Mouse (Mus musculus) fat pad, adult 2 months (tissue): ENCODE measurements around the gene Gm49450.
"Not testable (repeated sequence)": the region's sequence is repeated elsewhere in the genome, so short reads cannot be mapped to it uniquely, and the experiment has no call there.

Experiments used
- DNase-seq: peaks from one replicate; pipeline ENCODE4 v3.0.0-alpha.2; 2011; ENCODE audit warnings: low read depth, low spot score; ENCODE audit errors: extremely low read depth

Gene Gm49450

DNA sequence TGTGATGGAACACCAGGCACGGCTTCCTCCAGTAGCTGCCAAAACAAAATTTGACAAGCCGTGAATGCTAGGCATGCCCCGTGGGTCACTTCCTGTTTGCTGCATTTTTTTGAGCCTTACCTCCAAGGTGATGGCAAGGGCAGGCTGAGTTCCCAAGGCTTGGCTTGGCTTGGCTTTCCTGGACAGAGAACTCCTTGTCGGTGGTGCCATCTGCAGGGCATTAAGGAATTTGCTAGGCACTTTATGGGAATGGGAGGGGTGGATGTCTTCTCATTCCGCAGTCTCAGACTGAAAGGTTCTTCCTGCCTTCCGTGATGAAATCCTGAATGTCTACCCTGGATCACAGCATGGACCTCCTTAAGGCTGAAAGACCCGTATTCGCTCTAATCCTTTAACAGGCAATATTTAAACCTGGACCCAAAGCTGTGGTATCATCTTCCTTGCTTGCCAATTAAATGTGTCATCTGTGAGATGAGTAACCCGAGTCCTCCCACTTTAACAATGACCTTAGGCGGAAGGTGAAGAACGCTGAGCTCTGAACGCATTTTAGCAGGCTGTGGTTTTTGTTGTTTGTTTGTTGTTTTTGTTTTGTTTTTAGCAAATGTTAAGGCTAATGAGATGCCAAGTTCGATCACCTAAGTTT is 24.6 kb downstream of the Gm49450 start:
- DNase-seq = no peak

DNA sequence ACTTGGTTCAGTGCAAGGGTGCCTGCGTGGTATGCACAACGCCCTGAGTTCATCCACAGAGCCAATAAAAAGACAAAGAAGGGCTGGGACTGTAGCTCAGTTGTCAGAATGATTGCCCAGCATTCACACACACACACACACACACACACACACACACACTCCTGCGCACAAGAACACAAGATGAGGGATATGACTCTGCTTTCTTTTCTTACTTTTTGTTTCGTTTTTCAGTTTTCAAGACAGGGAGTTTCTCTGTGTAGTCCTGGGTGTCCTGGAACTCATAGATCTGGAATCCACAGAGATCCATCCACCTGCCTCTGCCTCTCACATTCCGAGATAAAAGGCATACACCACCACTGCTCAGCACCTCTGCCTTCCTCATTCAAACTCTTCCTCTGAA is 25.8 kb downstream of the Gm49450 start:
- no peak for DNase-seq

DNA sequence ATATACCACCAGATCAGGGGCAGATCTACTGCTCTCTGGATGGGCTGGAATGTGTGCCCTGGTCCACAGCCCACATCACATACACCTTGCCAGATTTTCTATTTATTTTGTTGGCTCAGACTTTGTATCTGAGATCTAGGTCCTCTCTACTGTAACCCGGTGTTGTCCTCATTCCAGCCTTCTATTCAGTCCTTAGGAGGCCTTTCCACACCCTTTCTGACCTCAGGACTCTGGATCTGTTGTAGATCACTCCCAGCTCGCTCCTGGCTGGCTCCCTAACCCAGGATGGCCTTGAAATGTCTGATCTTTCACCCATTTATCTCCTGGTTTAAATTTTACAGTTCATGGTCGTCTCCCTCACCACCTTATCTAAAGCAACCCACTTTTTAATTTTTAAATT is 28.7 kb downstream of the Gm49450 start:
- DNase-seq = no peak

DNA sequence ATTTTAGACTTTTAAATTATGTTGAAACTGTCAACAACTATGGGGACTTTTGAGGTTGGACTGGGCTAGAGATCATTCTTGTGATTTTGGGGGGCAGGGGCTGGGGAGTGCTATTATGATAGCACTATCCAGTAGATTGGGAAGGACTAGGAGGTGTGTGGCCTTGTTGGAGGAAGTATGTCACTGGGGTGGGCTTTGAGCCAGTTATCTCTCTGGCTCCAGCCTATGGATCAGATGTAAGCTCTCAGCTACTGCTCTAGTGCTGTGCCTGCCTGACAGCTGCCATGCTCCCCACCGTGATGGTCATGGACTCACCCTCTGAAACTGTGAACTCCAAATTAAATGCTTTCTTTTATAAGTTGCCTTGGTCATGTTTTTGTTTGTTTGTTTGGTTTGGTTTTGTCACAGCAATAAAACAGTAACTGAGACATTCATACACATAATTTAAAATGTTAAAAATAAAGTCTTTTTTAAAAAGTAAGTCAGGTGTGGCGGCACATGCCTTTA is 30.3 kb downstream of the Gm49450 start:
- no peak for DNase-seq

DNA sequence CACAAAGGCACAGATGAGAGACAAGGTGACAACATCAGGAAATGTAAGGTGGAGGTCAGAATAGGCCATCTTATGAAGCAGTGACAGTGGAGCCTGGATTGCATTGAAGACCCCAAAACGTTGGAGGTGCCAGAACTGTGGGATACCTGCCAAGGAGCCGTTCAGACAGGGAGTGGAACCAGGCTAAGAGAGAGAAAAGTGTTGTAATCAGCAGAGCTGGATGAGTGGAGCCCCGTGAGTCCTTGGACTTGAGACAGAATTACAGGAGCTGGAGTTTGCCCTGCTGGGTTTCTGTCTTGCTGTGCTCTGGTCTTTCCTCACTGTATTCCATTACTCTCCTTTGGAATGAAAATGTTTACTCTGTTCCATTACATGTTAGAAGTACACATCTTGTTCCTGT is 30.8 kb downstream of the Gm49450 start:
- DNase-seq = no peak

DNA sequence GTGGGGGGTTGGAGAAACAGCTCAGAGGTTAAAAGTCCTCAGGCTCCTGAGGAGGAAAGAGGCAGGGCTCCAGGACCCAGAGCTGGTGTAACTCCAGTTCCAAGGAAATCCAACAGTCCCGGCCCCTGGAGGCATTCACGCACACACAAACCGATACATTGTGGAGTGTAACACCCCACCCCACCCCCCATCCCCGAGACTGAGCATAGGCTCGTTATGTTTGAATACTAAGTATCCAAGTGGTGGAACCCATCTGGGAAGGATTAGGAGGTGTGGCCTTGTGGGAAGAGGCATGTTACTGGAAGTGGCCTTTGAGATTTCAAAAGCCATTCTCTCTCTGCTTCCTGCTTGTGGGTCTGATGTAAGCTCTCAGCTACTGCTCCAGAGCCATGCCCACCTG is 31.8 kb downstream of the Gm49450 start:
- no peak for DNase-seq

DNA sequence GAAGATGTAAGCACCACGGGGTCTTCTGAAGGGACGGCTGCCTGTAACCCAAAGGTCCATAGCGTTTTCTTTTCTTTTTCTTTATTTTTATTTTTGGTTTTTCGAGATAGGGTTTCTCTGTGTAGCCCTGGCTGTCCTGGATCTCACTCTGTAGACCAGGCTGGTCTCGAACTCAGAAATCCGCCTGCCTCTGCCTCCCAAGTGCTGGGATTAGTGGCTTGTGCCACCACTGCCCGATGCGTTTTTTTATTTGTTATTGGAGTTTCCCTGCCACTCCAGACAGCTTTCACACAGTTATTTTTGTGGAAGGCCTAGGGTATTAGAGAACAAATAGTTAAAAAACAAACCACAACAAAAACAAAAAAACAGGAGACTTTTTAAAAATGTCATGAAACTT is 34.9 kb downstream of the Gm49450 start:
- DNase-seq = not testable (repeated sequence)

DNA sequence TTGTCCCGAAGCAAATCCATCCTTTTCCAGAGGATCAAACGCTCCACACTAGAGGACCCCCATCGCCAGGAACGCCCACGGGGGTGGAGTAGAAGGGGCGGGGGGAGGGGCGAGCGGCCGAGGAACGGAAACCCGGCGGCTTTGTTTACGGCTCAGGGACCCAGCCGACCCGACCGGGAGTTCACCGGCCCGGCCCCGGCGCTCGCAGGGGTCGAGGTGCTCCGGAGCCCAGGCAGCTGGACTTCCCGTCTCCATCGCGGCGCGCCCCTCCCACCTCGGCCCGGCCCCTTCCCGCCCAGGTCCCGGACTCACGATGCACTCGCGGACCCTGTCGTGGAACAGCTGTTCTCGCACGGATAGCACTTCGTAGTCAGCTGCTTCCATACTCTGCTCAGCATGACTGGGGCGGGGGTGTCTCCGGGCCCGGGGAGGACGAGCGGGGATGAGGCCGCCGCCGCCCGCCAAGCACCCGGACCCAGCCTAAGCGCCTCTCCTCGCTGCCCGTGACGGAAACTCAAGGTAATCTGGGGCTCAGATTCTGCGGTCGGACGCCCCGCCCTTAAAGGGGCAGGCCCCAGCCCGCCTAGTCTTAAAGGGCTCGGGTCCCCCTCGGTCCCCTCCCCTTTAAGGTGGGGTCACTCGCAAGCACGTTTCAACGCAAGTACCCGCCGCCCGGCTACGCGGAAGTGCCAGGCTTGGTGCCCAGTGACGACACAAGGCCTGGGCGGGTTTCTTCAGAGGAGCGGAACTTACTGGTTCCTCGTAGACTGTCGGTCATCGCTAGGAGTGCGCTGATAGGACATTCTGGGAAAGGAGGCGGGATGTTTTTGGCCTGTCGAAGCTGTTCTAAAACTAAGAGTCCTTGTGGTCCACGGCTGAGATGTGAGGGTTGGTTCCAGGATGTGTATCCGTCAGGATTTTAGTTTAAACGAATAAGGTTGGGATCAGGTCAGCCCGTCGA is 35.5 kb downstream of the Gm49450 start, which contains the start of gene Lmbr1l:
TSS of gene Lmbr1l (minus strand) at position 694 of the 961 bp plus-strand sequence.
- peak; percentile 96 for DNase-seq

DNA sequence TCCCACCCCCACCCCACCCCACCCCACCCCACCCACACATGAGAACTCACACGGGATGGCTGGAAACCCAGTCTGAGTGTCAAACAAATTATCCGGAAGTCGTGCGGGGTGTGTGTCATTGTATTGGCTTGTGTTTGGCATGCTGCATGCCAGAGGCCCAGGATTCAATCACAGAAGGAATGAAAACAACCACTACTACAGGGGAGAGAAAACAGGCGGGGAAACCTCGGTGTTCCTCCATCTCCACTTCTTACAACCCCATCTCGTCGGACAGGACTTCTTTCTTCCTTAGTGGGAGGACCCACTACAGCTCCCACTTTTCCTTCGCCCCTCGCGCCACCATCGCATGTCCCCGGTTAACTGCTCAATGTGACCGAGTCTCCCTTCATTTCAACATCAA is 36.3 kb downstream of the Gm49450 start:
- DNase-seq = no peak

DNA sequence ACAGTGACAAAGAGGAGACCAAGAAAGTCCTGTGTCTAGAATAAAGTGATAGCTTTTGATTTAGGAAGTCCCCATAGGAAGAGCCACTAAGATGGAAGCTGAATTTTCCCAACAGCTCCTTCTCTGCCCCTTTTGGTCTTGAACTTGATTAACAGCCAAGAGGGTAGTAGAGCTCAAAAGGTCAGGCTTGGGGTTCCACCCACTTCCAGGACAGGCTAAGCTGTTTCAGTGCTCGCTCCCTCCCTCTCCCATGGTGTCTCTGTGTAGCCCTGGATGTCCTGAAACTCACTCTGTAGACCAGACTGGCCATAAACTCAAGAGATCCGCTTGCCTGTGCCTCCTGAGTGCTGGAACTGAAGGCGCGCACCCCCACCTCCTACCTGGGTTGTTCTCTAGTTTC is 37.3 kb downstream of the Gm49450 start:
- no peak for DNase-seq

DNA sequence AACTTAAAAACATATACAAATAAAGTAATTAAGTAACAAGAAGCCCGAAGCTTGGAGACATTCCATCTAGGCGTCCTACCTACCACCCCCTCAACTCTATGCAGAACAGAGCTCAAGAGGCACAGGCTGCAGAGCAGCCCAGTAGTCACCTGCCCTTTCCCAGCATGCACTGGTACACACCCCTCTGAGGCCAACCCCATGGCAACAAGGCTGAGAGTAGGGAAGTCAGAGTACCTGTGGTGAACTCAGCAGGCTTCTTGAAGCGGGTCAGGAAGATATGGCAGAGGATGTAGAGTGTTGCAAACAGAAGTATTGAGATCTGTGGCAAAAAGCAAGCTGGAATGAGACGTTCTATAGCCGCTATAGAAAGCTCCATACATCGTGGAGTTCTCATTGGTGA is 38.4 kb downstream of the Gm49450 start:
- DNase-seq = no peak

DNA sequence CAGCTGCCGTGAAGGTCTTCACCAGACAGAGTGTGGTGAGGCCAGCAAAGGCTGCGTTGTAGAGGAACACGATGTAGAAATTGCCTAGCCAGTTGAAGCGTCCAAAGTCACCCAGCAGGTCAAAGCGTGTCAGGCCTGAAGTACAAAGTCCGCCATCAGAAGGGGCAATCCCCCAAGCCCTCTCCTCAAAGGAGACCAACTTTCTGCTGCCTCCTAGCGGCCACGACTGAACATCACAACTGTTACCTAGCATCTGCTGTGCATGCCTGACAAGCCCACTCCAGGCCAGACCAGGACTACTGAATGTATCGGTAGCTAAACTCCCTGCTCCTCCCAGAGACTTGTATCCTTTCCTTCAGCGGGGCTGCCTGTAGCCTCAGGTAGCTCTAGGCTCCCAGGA is 48.7 kb downstream of the Gm49450 start:
- DNase-seq = no peak

DNA sequence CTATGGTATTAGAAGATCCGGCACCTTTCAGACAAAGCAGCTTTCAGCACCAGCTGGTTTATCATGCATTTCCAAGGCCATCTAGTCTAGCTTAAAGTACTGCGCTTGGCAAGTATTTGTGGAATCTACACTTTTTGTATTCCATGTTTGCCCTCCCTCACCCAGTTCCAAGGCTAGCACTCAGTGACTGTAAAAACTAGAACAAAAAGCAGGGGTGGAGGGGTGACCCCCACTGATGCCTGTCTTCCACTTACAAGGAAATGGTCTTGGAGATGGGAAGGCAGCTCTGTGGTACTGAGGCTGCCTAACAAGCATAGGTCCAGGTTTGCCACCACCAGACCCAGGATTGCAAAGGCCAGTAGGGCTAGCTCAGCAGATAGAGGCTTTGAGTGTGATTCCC is 50.8 kb downstream of the Gm49450 start:
- DNase-seq = no peak

DNA sequence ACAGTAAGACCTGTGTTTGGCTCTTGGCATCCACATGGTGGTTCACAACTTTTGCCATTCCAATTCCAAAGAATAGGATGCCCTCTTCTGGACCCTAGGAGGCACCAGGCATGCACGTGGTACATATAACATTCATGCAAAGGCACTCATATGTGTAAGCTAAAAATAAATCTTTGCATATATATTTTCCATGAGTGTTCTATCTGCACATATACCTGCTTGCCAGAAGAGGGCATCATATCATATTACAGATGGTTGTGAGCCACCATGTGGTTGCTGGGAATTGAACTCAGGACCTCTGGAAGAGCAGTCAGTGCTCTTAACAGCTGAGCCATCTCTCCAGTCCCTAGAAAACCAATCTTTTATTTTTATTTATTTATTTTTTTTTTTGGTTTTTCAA is 51.8 kb downstream of the Gm49450 start:
- DNase-seq = no peak

DNA sequence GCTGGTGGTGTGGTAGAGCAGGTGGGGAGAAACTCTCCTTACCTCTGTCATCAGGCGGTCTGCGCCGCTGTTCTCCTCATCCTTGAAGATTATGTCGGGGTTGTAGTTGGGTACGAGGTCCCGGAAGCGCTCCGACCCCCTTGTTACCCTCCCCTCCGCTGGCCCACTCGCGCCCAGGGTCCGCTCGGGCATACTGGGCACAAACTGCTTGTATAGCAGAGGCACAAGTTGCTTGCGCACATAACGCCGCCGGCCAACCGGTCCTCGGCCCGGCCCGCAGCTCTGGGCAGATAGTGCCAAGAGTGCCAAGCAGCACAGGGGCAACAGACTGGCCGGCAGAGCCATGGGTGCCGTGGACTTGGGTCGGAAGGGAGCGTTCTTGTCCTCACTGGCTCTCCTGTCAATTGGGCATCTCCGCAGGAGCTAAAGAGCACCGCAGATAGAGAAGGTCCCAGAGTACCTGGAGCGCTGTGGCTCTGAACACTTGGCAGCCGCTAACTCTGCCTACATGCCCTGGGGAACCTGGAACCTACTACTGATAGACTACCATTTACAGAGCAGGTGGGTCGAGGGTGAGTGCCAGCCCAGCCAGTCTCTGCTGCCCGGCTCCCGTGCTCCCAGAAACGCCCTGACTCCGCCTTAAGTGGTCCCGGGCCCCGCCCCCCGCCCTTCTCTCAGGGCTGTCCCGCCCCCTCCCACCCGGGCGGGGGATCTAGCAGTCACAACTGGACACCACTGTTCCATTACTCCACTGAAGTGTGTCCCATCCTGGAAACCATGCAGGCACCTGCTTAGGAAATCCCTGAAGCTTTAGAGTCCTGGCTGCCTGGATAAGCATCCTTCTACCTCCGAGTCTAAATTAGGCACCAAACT is 55.2 kb downstream of the Gm49450 start, which contains the start of gene Dhh:
TSS of gene Dhh (minus strand) at position 613 of the 873 bp plus-strand sequence.
- no peak for DNase-seq

DNA sequence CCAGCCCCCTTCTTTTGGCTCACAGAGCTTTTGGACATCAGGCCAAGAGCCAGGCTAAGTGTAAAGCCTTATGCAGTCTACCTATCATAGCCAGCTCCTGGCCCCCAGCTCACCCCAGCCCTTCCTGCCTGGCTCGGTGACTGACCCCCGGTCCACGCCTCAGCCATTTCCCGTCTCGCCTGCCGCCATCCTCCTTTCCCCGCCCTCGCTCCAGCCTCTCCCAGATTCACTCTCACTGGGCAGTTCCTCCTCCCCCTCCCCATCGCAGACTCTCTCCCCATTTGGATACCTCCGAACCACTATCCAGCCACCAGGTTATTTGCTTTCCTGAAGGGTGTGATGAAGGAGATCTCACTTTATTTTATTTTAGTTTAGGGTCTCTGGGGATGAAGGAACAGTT is 55.9 kb downstream of the Gm49450 start:
- DNase-seq = no peak

DNA sequence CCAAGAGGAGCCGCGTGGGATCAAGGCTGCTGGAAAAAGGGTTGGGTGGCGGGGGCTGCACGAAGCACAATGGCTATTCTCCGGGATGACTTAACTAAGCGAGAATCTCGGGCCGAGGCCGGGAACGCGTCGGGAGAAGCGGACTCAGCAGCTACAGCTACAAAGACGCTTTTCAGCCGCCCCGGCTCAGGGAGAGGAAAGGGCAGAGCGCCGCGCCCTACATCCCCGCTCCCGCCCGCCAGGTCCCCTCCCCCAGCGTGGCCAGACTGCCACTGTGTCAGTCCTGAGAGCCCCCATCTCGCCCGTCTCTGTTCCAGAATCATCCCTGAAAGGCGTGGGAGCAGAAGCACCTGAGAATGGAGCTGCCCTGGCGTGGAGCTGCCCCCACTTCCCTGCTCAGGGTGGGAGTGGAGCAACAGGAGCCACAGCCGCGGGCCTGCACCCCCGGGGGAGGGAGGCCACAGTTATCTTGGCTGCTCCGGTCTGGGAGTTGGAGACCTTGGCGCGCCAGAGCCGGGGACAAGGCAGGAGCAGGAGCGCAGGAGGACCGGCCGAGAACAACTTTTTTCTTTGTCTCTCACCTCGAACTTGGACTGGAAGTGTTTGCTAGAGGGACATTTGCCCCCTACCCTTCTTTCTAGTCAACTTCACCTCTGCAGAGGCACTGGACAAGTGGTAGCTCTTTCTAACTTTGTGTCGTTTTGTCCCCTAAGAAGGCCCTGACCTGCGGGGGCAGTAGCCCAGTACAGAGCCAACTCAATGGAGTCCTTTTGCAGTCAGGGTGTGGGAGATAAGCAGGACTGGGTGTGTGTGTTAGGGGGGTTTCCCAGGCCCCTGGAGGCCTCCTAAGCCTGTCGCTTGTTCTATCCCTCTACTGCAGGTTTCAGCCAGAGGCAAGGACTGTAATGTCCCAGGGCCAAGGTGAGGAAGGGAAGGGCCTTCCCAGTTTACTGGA is 57.4 kb downstream of the Gm49450 start:
- no peak for DNase-seq

DNA sequence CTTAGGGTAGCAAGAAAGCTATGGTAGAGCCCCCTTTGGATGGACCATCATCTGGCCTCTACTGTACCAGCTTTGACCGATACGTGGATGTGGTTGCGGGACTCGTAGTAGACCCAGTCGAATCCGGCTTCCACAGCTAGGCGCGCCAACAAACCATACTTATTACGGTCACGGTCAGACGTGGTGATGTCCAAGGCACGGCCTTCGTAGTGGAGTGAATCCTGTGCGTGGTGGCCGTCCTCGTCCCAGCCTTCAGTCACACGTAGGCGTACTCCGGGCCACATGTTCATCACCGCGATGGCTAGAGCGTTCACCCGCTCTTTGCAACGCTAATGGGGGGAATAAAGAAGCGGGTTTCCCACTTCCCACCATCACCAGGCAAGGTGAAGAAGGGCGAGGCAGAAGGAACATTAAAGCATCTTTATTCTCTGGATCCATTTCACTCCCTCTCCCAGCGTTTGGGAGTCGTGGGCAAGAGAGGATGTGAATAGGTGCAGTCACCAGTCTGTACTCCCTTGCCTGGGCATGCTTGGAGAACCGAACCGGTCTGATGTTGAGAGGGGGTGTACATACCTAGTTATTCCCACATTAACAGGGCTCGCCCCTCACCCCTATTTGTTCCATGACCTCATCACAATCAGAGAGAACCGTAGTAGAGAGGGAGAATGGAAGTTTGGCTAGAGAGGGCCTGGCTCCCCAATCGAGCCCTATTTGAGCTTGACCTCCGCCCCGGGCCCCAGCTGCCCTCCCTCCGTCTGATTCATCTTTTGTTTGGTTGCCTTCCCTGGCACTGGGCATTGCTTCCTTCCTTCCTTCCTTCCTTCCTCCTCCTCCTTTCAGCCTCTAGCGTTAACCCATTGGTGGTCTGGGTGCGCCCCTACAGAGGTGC is 58.4 kb downstream of the Gm49450 start:
- no peak for DNase-seq
